Mouse (Mus musculus): ENCODE results near the gene Dennd1a. TPM values are rescaled to one million over a fixed set of nuclear protein-coding genes. Genes with fewer than 3 reads are reported as not detected.

Dennd1a gene
- total RNA-seq, 2 experiments from 2014 or later = 84.5 to 87.4 TPM

DNA sequence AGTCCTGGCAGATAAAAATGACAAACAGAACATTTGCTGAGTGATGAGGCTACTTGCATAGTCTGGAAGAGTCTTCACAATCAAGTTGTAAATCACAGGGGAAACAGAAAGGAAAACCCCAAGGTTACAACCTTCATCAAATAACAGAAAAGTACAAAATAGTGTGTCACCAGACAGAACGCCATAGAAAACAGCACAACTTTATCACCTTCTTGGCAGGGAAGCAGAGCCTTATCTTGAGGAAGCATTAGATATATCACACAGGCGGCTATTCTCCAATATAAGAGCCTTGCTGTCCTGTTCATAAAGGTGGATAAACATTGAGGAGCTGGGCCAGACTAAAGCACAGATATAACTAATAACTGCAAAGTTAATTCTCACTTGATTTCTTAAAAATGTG, 225.7 kb downstream of the Dennd1a start:
- H3K4me3 ChIP-seq = no peak overlapping the region
- DNase-seq (ENCODE audit: extremely low spot score in 1 of 2, low spot score in 2 of 2) = no peak
- intact Hi-C loops (cut with DNase I) = no loop called here
- TF ChIP-seq CTCF (IDR thresholded peaks at IDR 0.05) = no peak
- no peak overlapping the region for H3K27ac ChIP-seq

GRCm38 (mm10) chr2:38052440-38052839, 234.8 kb downstream of the Dennd1a start:
- intact Hi-C loops (cut with DNase I) = no loop called here
- no peak overlapping the region for H3K4me3 ChIP-seq
- no peak overlapping the region for H3K27ac ChIP-seq
- TF ChIP-seq CTCF (IDR thresholded peaks at IDR 0.05) = no peak
- no peak for DNase-seq (ENCODE audit: extremely low spot score in 1 of 2, low spot score in 2 of 2)

DNA sequence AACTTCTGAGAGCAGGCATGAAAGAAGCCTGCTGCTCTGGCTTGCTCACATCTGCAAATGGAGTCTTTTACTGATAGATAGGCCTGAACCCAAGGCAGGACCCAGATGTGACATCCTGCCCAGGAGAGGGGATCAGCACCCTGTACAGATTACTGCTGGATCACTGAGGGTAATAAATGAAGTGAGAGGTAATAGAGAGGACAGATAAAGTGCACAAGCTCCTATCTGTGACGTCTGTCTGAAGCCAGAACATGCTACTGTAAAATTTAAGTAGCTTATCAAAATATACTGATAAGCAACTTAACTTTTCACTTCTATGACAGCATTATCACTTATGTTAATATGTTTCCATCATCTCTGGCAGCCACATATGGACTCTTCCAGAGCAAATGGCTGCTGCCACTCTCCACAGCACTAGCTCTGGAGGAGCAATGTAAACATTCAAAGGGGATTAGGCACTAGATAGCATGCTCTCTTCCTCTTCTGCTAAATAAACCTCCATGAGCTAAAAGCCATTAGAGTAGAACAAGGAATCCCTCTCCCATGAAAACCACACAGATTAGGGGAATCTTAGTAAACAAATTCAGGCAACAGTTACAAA, 235.6 kb downstream of the Dennd1a start:
- TF ChIP-seq CTCF (IDR thresholded peaks at IDR 0.05) = no peak
- DNase-seq (ENCODE audit: extremely low spot score in 1 of 2, low spot score in 2 of 2) = no peak
- no peak overlapping the region for H3K27ac ChIP-seq

DNA sequence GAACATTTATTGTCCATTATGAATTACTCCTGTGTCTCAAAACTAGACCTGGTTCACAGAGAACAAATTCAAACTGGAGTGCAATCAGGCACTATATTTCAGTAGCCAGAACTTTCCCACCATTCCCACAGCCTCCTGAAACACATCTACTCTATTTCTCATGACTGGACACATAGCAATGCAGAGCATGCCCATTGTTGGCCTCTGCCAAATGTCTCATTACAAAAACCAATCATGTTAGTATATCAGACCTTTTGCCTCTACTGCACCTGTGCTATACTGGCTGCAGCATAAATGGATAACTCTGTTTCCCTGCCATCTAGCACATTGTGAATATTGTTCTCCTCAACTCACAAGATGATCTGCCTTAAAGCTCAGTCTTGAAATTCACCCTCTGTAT, 238.2 kb downstream of the Dennd1a start:
- no peak for DNase-seq (ENCODE audit: extremely low spot score in 1 of 2, low spot score in 2 of 2)
- TF ChIP-seq CTCF (IDR thresholded peaks at IDR 0.05) = no peak
- intact Hi-C loops (cut with DNase I) = no loop called here
- H3K27ac ChIP-seq = no peak overlapping the region
- H3K4me3 ChIP-seq = no peak overlapping the region

More for the DNA sequence above, 235.6 kb downstream of the Dennd1a start:
- no peak overlapping the region for H3K4me3 ChIP-seq
- intact Hi-C loops (cut with DNase I) = no loop called here

GRCm38 (mm10) chr2:38045286-38045685, 241.9 kb downstream of the Dennd1a start:
- H3K27ac ChIP-seq = no peak overlapping the region
- no peak for DNase-seq (ENCODE audit: extremely low spot score in 1 of 2, low spot score in 2 of 2)
- intact Hi-C loops (cut with DNase I) = no loop called here
- no peak for TF ChIP-seq CTCF (IDR thresholded peaks at IDR 0.05)
- no peak overlapping the region for H3K4me3 ChIP-seq

- no peak overlapping the region for H3K4me3 ChIP-seq
- DNase-seq (ENCODE audit: extremely low spot score in 1 of 2, low spot score in 2 of 2) = no peak
- H3K27ac ChIP-seq = no peak overlapping the region
- intact Hi-C loops (cut with DNase I) = no loop called here
- TF ChIP-seq CTCF (IDR thresholded peaks at IDR 0.05) = no peak
Measured at GRCm38 (mm10) chr2:38040845-38041244, 246.3 kb downstream of the Dennd1a start.

GRCm38 (mm10) chr2:38039621-38040020, 247.6 kb downstream of the Dennd1a start:
- Histone ChIP-seq H3K27ac (no peak overlapping the region), H3K4me3 (no peak overlapping the region)
- no peak for TF ChIP-seq CTCF (IDR thresholded peaks at IDR 0.05)
- DNase-seq (ENCODE audit: extremely low spot score in 1 of 2, low spot score in 2 of 2) = no peak
- intact Hi-C loops (cut with DNase I) = no loop called here

DNA sequence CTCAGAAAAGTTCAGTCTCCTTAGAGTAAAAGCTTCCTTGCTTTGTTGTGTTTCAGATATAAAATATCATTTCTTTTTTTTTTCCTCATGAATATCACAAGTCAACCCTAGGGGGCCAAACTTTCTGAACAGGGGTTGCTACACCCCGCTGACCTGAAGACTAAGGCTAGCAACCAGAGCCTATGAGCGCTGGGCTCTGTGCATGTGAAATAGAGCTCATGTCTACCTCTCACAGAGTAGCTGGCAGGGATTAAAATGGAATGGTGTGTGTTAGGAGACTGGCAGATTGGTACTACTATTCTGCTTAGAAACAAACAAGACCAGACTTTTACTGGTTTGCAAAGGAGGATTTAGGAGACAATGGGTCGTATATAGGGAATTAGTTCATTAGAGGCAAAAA, 258.9 kb downstream of the Dennd1a start:
- Histone ChIP-seq H3K27ac (no peak overlapping the region), H3K4me3 (no peak overlapping the region)
- no peak; the same call in 1 of the 2 replicates for TF ChIP-seq CTCF (IDR thresholded peaks at IDR 0.05)
- intact Hi-C loops (cut with DNase I) = no loop called here
- DNase-seq (ENCODE audit: extremely low spot score in 1 of 2, low spot score in 2 of 2) = no peak

GRCm38 (mm10) chr2:38025615-38026014, 261.6 kb downstream of the Dennd1a start:
- H3K27ac ChIP-seq = no peak overlapping the region
- intact Hi-C loops (cut with DNase I) = no loop called here
- no peak for DNase-seq (ENCODE audit: extremely low spot score in 1 of 2, low spot score in 2 of 2)
- TF ChIP-seq CTCF (IDR thresholded peaks at IDR 0.05) = no peak
- H3K4me3 ChIP-seq = no peak overlapping the region

GRCm38 (mm10) chr2:38023741-38024130, 263.5 kb downstream of the Dennd1a start:
- no peak overlapping the region for H3K4me3 ChIP-seq
- no peak for DNase-seq (ENCODE audit: extremely low spot score in 1 of 2, low spot score in 2 of 2)
- no peak for TF ChIP-seq CTCF (IDR thresholded peaks at IDR 0.05)
- intact Hi-C loops (cut with DNase I) = no loop called here
- peak overlapping the region; percentile 66 for H3K27ac ChIP-seq

- TF ChIP-seq CTCF (IDR thresholded peaks at IDR 0.05) = no peak
- intact Hi-C loops (cut with DNase I) = no loop called here
- Histone ChIP-seq H3K27ac (peak overlapping the region; percentile 66), H3K4me3 (no peak overlapping the region)
- DNase-seq (ENCODE audit: extremely low spot score in 1 of 2, low spot score in 2 of 2) = no peak
Measured at GRCm38 (mm10) chr2:38023054-38023740, 264.0 kb downstream of the Dennd1a start.

DNA sequence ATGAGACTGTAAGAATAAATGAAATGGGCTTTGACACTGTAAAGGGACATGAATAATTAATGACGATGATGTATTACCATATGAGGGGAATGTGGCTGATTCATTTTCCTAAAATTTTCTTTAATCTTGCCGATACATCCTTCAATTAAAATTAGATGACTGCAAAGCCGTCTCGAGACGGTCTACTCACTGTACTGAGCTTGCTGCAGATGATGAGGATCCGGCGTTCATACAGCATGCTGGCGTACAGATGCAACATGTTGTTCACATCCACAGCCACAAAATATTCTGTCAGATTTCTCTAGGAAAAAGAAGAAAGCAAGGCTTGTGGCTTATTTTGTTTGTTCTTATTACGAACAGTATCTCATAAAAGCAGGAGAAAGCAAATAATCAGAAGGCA, 266.0 kb downstream of the Dennd1a start:
- Histone ChIP-seq H3K27ac (no peak overlapping the region), H3K4me3 (no peak overlapping the region)
- TF ChIP-seq CTCF (IDR thresholded peaks at IDR 0.05) = no peak
- no peak for DNase-seq (ENCODE audit: extremely low spot score in 1 of 2, low spot score in 2 of 2)
- intact Hi-C loops (cut with DNase I) = no loop called here

DNA sequence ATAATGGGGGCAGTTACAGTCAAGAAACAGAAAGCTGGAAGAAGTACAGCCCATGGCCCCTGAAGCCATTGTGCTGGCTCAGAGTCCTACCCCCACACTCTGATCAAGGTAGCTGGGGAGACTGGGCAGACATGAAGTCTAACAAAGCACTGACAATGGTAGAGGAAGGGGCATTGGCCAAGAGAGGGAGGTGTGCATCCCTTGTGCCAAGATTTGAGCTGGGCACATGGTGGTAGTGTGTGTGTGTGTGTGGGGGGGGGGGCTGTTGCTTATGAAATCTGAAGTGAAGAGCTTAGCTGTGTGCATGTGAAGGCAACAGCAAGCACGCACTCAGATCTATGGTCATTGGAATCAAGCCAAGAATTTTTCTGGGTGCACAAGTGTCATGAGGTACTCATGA, 272.5 kb downstream of the Dennd1a start:
- no peak for DNase-seq (ENCODE audit: extremely low spot score in 1 of 2, low spot score in 2 of 2)
- no peak overlapping the region for H3K4me3 ChIP-seq
- H3K27ac ChIP-seq = no peak overlapping the region
- TF ChIP-seq CTCF (IDR thresholded peaks at IDR 0.05) = no peak
- intact Hi-C loops (cut with DNase I) = no loop called here

Measured in left cerebral cortex, adult 2 months (tissue).